In the genomic region with DNA sequence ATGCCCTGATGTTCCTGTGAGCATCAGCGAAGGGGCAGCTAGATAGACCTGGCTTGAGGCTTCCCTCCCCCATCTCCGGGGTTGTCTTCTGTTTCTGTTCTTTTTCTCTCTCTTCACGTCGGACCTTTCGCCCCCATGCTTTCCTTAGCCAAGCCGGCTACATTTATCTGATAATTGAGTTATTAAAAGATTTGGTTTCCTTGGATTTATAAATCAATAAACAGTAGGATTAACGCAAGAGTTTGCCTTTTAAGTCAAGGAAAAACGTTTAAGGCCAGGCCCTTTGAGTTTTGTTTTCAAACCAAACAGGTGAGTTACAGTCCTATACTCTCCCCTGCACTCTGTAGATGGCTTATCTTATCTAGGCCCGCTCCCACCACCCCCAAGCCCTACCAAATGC, we compare ENCODE assay signal across 19 mouse cellular contexts. TPM values are rescaled to one million over a fixed set of nuclear protein-coding genes. Genes with fewer than 3 reads are reported as not detected.
"Had no signal": no experiment of that assay in that cellular context is flagged by ENCODE, and none has a peak within 500 bp of the region (broad histone marks: within the 10 kb centered on the region; RNA-seq: fewer than 3 reads in every experiment).

No protein-coding gene starts in this region.

- ATAC-seq: liver, postnatal 0 days; lung, postnatal 0 days had no signal

- H3K27ac ChIP-seq: kidney, embryonic 15.5 days; limb, embryonic 12.5 days; limb, embryonic 15.5 days; liver, embryonic 14.5 days; macrophage; stomach, postnatal 0 days had no signal

- H3K36me3 ChIP-seq: kidney, embryonic 15.5 days; limb, embryonic 12.5 days; limb, embryonic 15.5 days had no signal

- H3K9me3 ChIP-seq: kidney, embryonic 15.5 days; limb, embryonic 12.5 days; limb, embryonic 15.5 days had no signal

- H3K4me2 ChIP-seq: kidney, embryonic 15.5 days; limb, embryonic 15.5 days; liver, embryonic 11.5 days; lung, embryonic 14.5 days had no signal

- H3K9ac ChIP-seq: kidney, embryonic 15.5 days; limb, embryonic 12.5 days; limb, embryonic 15.5 days; liver, embryonic 14.5 days; liver, postnatal 0 days; lung, embryonic 14.5 days had no signal

- DNase-seq: kidney, adult 11 months; liver, postnatal 0 days; lung, embryonic 14.5 days; right cerebral cortex, adult 18-20 months; right cerebral cortex, postnatal 14 days; right cerebral cortex, postnatal 4 days; thymus, adult 2 months; thymus, postnatal 14 days; thymus, postnatal 4 days had no signal

- H3K4me3 ChIP-seq: kidney, embryonic 15.5 days; limb, embryonic 15.5 days; myocyte had no signal

RNA-seq across cellular contexts. Expression of gene Tfap2b, which starts 28.3 kb away (rescaled TPM):
- polyA plus RNA-seq: intestine, embryonic 14.5 days; liver, postnatal 0 days; macrophage; myocyte; stomach, postnatal 0 days had no signal
